Mouse (Mus musculus) embryonic facial prominence, embryonic 12.5 days (tissue): ENCODE measurements at regions not wholly inside any gene's neighbourhood (a gene's known extent, or its start where the extent isn't known, plus 50 kb on each side); places are given as distances from the start of the nearest gene placed in this dataset.

Source experiments
- ATAC-seq: fragments of 200-750 bp; cut with Nextera tagmentation; 2 replicates; pipeline ENCODE4 v1.8.0; 2017; ENCODE audit not compliant: insufficient number of reproducible peaks, insufficient read depth, low FRiP score, low TSS enrichment
- H3K27ac ChIP-seq: fragments of 300-500 bp; sonication (generic); 2 replicates; pipeline ENCODE4 v1.5.1; 2016; ENCODE audit warnings: mild to moderate bottlenecking
- H3K27me3 ChIP-seq: fragments of 300-500 bp; sonication (generic); 2 replicates; pipeline ENCODE4 v1.6.1; 2016; ENCODE audit warnings: mild to moderate bottlenecking, moderate library complexity
- H3K36me3 ChIP-seq: fragments of 300-500 bp; sonication (generic); 2 replicates; pipeline ENCODE4 v1.6.1; 2016; ENCODE audit warnings: mild to moderate bottlenecking
- H3K4me1 ChIP-seq: fragments of 300-500 bp; sonication (generic); 2 replicates; pipeline ENCODE4 v1.6.1; 2016
- H3K4me2 ChIP-seq: fragments of 300-500 bp; sonication (generic); replicated peaks from 2 replicates; pipeline ENCODE4 v1.6.1; 2016; ENCODE audit warnings: mild to moderate bottlenecking, moderate library complexity
- H3K4me3 ChIP-seq: fragments of 300-500 bp; sonication (generic); 2 replicates; pipeline ENCODE4 v1.5.1; 2016; ENCODE audit warnings: mild to moderate bottlenecking
- H3K9ac ChIP-seq: fragments of 300-500 bp; sonication (generic); 2 replicates; pipeline ENCODE4 v1.6.1; 2016; ENCODE audit warnings: mild to moderate bottlenecking, moderate library complexity
- H3K9me3 ChIP-seq: fragments of 300-500 bp; sonication (generic); 2 replicates; pipeline ENCODE4 v1.6.1; 2016; ENCODE audit warnings: mild to moderate bottlenecking, moderate library complexity
- WGBS: fragments of 180-500 bp; shearing (Covaris S2); methylation state at CpG from one replicate; pipeline ENCODE4 v1.1.7; 2016; 5-methylcytosine and 5-hydroxymethylcytosine counted together

- H3K9ac ChIP-seq, result no peak overlapping the region
- H3K4me3 ChIP-seq, result no peak overlapping the region
- no peaks in the 10 kb centered on the region for H3K36me3 ChIP-seq
- peak overlapping the region; percentile 90 for H3K27ac ChIP-seq
- H3K9me3 ChIP-seq, result no peaks in the 10 kb centered on the region
- H3K4me1 ChIP-seq, result peaks cover 19% of the 10 kb centered on the region
- 52% methylated on average over 14 of the region's 14 CpGs for WGBS
- ATAC-seq, result no peak
- no peak overlapping the region for H3K4me2 ChIP-seq
- no peaks in the 10 kb centered on the region for H3K27me3 ChIP-seq
Measured at GRCm38 (mm10) chr11:117589422-117589821, 64.7 kb upstream of the Tnrc6c start.

DNA sequence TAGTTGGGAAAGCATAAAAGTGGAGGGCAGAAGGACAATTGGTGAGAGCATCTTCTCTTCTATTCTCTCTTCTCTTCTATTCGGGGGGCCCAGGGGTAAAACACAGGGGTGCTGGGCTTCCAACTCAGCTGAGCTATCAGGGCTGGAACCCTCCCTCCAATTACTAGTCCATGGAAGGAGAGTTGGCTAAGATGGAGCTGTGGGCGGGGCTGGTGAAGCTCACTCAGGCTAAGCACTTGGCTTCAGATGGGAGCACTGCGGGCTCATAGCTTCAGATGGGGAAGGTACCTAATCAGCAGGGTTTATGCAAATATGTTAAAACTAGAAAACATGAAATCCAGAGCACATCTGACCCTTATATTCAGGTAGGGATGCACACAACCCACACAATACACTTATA, 61.5 kb upstream of the Tnrc6c start:
- Histone ChIP-seq H3K27me3 (peaks cover 19% of the 10 kb centered on the region; the same call in 1 of the 2 replicates), H3K4me2 (no peak overlapping the region), H3K36me3 (no peaks in the 10 kb centered on the region), H3K4me1 (peaks cover 9% of the 10 kb centered on the region), H3K9me3 (no peaks in the 10 kb centered on the region), H3K9ac (no peak overlapping the region), H3K4me3 (no peak overlapping the region), H3K27ac (no peak overlapping the region)
- WGBS, result 61% methylated on average over 3 of the region's 3 CpGs
- ATAC-seq, result no peak

- Histone ChIP-seq H3K27me3 (peaks cover 44% of the 10 kb centered on the region; the same call in 1 of the 2 replicates), H3K4me1 (peaks cover 26% of the 10 kb centered on the region), H3K9me3 (no peaks in the 10 kb centered on the region), H3K4me3 (no peak overlapping the region), H3K9ac (no peak overlapping the region), H3K4me2 (no peak overlapping the region), H3K36me3 (no peaks in the 10 kb centered on the region), H3K27ac (no peak overlapping the region)
- ATAC-seq, result no peak
- WGBS, result 75% methylated on average over 6 of the region's 6 CpGs
Measured at GRCm38 (mm10) chr11:117596201-117596600, 57.9 kb upstream of the Tnrc6c start.

GRCm38 (mm10) chr11:117597754-117598153, 56.3 kb upstream of the Tnrc6c start:
- no peak overlapping the region for H3K27ac ChIP-seq
- peaks cover 48% of the 10 kb centered on the region; the same call in 1 of the 2 replicates for H3K27me3 ChIP-seq
- 0 out of 2 replicates have a peak, but pooled peaks have one; percentile 14 for ATAC-seq
- H3K4me2 ChIP-seq, result no peak overlapping the region
- H3K36me3 ChIP-seq, result no peaks in the 10 kb centered on the region
- H3K9me3 ChIP-seq, result no peaks in the 10 kb centered on the region
- H3K9ac ChIP-seq, result no peak overlapping the region
- 32% methylated on average over 5 of the region's 5 CpGs for WGBS
- no peak overlapping the region for H3K4me3 ChIP-seq
- H3K4me1 ChIP-seq, result peaks cover 26% of the 10 kb centered on the region

DNA sequence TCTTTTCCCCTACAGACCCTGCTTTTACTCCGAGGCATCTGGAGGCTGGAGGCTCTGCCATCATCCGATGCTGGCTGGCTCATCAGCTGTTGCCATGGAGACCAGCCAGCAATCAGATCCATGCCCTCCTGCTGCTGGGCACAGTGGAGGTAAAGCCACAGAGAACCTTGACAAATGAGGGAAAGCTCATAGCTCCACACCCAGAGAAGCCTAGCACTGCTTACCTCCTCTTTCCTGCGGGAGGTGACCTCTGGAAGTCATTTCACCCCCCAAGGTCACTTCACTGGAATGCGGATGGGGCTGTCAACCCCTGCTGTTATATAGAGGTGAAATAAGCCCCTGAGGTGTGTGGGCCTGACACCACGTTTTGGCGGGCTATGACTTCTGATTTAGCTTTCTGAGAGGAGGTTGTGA, 55.9 kb upstream of the Tnrc6c start:
- no peak overlapping the region for H3K27ac ChIP-seq
- H3K9me3 ChIP-seq, result no peaks in the 10 kb centered on the region
- no peak overlapping the region for H3K9ac ChIP-seq
- 0 out of 2 replicates have a peak, but pooled peaks have one; percentile 13 for ATAC-seq
- no peaks in the 10 kb centered on the region for H3K36me3 ChIP-seq
- H3K4me3 ChIP-seq, result no peak overlapping the region
- WGBS, result 3% methylated on average over 6 of the region's 6 CpGs
- peaks cover 48% of the 10 kb centered on the region; the same call in 1 of the 2 replicates for H3K27me3 ChIP-seq
- H3K4me2 ChIP-seq, result peak overlapping the region; percentile 39; the same call in 1 of the 2 replicates
- H3K4me1 ChIP-seq, result peaks cover 26% of the 10 kb centered on the region

DNA sequence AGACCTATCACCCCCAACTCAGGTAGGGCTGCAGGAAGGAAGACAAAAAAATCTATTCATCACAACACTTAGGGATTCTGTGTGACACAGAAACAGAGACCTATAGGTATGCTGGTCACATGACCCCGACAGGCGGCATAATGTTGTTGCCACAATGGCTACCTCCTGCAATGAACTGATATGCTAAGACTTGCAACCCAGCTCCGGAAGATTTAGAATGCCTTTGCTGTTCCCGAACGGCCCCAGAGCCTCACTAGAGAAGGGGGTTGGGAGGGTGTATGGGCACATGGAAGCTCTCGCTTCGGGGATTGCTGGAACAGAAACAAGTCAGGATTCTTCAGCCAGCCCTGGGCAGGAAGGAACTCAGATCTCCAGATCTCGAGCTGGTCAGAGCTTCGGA, 55.5 kb upstream of the Tnrc6c start:
- H3K36me3 ChIP-seq, result no peaks in the 10 kb centered on the region
- H3K9me3 ChIP-seq, result no peaks in the 10 kb centered on the region
- no peak overlapping the region for H3K9ac ChIP-seq
- no peak overlapping the region for H3K27ac ChIP-seq
- no peak overlapping the region for H3K4me3 ChIP-seq
- no peak for ATAC-seq
- peak overlapping the region; percentile 39 for H3K4me2 ChIP-seq
- 6% methylated on average over 9 of the region's 9 CpGs for WGBS
- H3K27me3 ChIP-seq, result peaks cover 48% of the 10 kb centered on the region; the same call in 1 of the 2 replicates
- H3K4me1 ChIP-seq, result peaks cover 26% of the 10 kb centered on the region

DNA sequence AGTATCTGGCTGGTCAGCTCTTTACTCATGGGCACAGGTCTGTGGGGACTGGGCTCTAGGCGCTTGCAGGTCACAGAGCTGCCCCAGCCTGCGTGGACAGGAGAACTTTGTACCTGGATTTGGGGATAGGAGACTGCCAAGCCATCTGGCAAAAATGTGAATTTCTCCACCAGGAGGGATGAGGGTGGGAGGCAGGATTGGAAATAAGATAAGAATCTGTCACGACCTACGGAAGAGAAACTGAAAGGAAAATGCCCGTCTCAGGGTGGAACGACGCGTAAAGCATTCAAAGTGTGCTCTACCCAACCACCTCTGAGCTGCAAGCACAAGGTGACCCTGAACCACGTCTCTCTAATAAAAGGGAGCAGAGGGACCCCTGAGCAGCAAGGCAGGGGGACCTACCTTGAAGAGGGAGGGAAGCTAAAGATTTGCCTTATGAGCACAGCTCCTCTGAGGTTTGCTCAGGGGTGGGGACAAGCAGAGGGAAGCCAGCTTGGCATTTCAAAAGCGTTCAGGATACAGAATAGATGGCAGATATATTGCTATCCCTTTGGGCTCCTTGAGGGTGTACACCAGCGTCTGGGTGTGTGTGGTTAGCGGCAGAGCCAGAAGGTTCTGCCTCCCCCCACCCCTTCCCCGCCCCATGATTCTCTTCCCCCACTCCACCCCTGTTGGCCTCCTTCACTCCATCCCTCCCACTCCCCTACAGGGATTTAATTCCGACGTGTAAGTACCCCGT, 54.9 kb upstream of the Tnrc6c start:
- Histone ChIP-seq H3K4me2 (peak overlapping the region; percentile 39), H3K9ac (no peak overlapping the region), H3K9me3 (no peaks in the 10 kb centered on the region), H3K27ac (no peak overlapping the region), H3K4me1 (peaks cover 26% of the 10 kb centered on the region), H3K27me3 (peaks cover 48% of the 10 kb centered on the region; the same call in 1 of the 2 replicates), H3K36me3 (no peaks in the 10 kb centered on the region), H3K4me3 (peak overlapping the region; percentile 13; the same call in 1 of the 2 replicates)
- 8% methylated on average over 16 of the region's 16 CpGs for whole genome bisulfite sequencing
- ATAC-seq, result no peak

DNA sequence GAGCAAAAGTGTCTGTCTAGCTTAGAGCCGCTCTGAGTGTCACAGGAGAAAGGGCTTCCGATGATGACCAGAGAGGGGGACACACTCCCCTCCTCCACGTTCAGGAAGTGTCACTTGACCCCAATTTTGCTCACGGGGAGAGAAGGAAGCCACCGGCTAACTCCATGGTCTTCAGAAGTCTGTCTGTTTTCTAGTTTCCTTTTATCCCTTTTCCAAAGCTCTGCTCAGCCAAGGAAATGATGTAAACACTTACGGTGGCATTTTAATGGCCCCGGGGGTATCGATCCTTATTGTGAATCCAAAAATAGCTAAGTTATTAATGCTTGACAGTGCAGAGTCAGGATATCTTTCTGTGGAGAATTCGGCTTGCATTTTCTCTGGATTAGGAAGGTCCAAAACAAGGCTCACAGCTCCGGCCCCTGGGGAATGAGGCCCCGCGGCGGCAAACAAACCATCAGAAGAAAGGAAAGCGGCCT, 54.3 kb upstream of the Tnrc6c start:
- Histone ChIP-seq H3K36me3 (no peaks in the 10 kb centered on the region), H3K4me2 (peak overlapping the region; percentile 39), H3K27me3 (peaks cover 48% of the 10 kb centered on the region; the same call in 1 of the 2 replicates), H3K4me3 (peak overlapping the region; percentile 13; the same call in 1 of the 2 replicates), H3K9me3 (no peaks in the 10 kb centered on the region), H3K27ac (no peak overlapping the region), H3K9ac (no peak overlapping the region), H3K4me1 (peaks cover 26% of the 10 kb centered on the region)
- 7% methylated on average over 14 of the region's 14 CpGs for WGBS
- no peak for ATAC-seq

- Histone ChIP-seq H3K4me3 (no peak overlapping the region), H3K9ac (no peak overlapping the region), H3K9me3 (no peaks in the 10 kb centered on the region), H3K4me1 (peaks cover 36% of the 10 kb centered on the region), H3K27me3 (0 out of 2 replicates have a peak, but pooled peaks cover 39% of the 10 kb centered on the region), H3K4me2 (no peak overlapping the region), H3K27ac (no peak overlapping the region), H3K36me3 (no peaks in the 10 kb centered on the region)
- 22% methylated on average over 5 of the region's 5 CpGs for WGBS
- no peak for ATAC-seq
Measured at GRCm38 (mm10) chr11:117601147-117601546, 52.9 kb upstream of the Tnrc6c start.

- Histone ChIP-seq H3K27ac (no peak overlapping the region), H3K9me3 (no peaks in the 10 kb centered on the region), H3K36me3 (no peaks in the 10 kb centered on the region), H3K4me1 (peaks cover 46% of the 10 kb centered on the region), H3K4me3 (no peak overlapping the region), H3K9ac (no peak overlapping the region), H3K4me2 (no peak overlapping the region), H3K27me3 (0 out of 2 replicates have a peak, but pooled peaks cover 20% of the 10 kb centered on the region)
- 13% methylated on average over 2 of the region's 2 CpGs for WGBS
- no peak for ATAC-seq
Measured at GRCm38 (mm10) chr11:117604019-117604418, 50.1 kb upstream of the Tnrc6c start.
